Mouse (Mus musculus) C2C12 (cell line): ENCODE results near the gene Scp2.

Experiments used
- CEBPB ChIP-seq: IDR thresholded peaks from one replicate; pipeline ENCODE4 v1.6.1; 2011; ENCODE audit warnings: low read depth, mild to moderate bottlenecking, control low read depth, moderate library complexity
- CTCF ChIP-seq: IDR thresholded peaks from one replicate; pipeline ENCODE4 v1.5.1; 2011; ENCODE audit not compliant: control insufficient read depth, insufficient read depth, insufficient read length

GRCm38 (mm10) chr4:108083993-108084392 is 60.8 kb downstream of the Scp2 start:
- TF ChIP-seq CTCF (no peak), CEBPB (no peak)
